Mouse (Mus musculus): ENCODE data around the gene Scaper. TPM values are rescaled to one million over a fixed set of nuclear protein-coding genes. Genes with fewer than 3 reads are reported as not detected.
A peak's percentile ranks its signal among the peaks of the same experiment; 100 is the strongest.

Scaper gene
- total and polyA plus RNA-seq, 3 experiments, result 0.43 to 18.7 (median 15.0) TPM

- TF ChIP-seq GATA2 (IDR thresholded peaks at IDR 0.05; ENCODE audit: borderline replicate concordance, low read depth, low read length), result no peak
- no peak for TF ChIP-seq TAL1 (conservative IDR thresholded peaks at IDR 0.05; ENCODE audit: low read depth, low read length)
- no peak for TF ChIP-seq CTCF (IDR thresholded peaks at IDR 0.05; ENCODE audit: low read depth, low read length)
- no peak for TF ChIP-seq GATA1 (IDR thresholded peaks at IDR 0.05; ENCODE audit: borderline replicate concordance, low read length)
- TF ChIP-seq POLR2AphosphoS5 (IDR thresholded peaks at IDR 0.05; ENCODE audit: insufficient replicate concordance, low read depth, low read length), result no peak
- Histone ChIP-seq H3K9me3 (replicated peaks) (peaks cover 7% of the 10 kb centered on the region), H3K4me3 (ENCODE audit: low read depth, low read length) (no peak overlapping the region), H3K27me3 (ENCODE audit: insufficient read depth, low read length) (peaks cover 78% of the 10 kb centered on the region), H3K36me3 (replicated peaks) (no peaks in the 10 kb centered on the region), H3K4me1 (ENCODE audit: insufficient read depth, low read depth, low read length) (peaks cover 3% of the 10 kb centered on the region; the same call in 1 of the 2 replicates)
- ATAC-seq (ENCODE audit: extremely low read depth, insufficient number of reproducible peaks, low FRiP score, poor library complexity, severe bottlenecking), result no peak
- DNase-seq (ENCODE audit: low spot score), result no peak
Measured at GRCm38 (mm10) chr9:55540391-55540770, 397.5 kb downstream of the Scaper start.

GRCm38 (mm10) chr9:55539661-55540390, 398.1 kb downstream of the Scaper start:
- no peak for ATAC-seq (ENCODE audit: extremely low read depth, insufficient number of reproducible peaks, low FRiP score, poor library complexity, severe bottlenecking)
- DNase-seq (ENCODE audit: low spot score), result no peak
- no peak overlapping the region for H3K4me3 ChIP-seq (ENCODE audit: low read depth, low read length)
- TF ChIP-seq GATA2 (IDR thresholded peaks at IDR 0.05; ENCODE audit: borderline replicate concordance, low read depth, low read length), result no peak
- TF ChIP-seq POLR2AphosphoS5 (IDR thresholded peaks at IDR 0.05; ENCODE audit: insufficient replicate concordance, low read depth, low read length), result no peak
- TF ChIP-seq TAL1 (conservative IDR thresholded peaks at IDR 0.05; ENCODE audit: low read depth, low read length), result no peak
- no peak for TF ChIP-seq CTCF (IDR thresholded peaks at IDR 0.05; ENCODE audit: low read depth, low read length)
- TF ChIP-seq GATA1 (IDR thresholded peaks at IDR 0.05; ENCODE audit: borderline replicate concordance, low read length), result no peak
- peaks cover 7% of the 10 kb centered on the region for H3K9me3 ChIP-seq (replicated peaks)
- peaks cover 76% of the 10 kb centered on the region for H3K27me3 ChIP-seq (ENCODE audit: insufficient read depth, low read length)
- peaks cover 3% of the 10 kb centered on the region; the same call in 1 of the 2 replicates for H3K4me1 ChIP-seq (ENCODE audit: insufficient read depth, low read depth, low read length)
- no peaks in the 10 kb centered on the region for H3K36me3 ChIP-seq (replicated peaks)

- TF ChIP-seq POLR2AphosphoS5 (IDR thresholded peaks at IDR 0.05; ENCODE audit: insufficient replicate concordance, low read depth, low read length) (no peak), GATA1 (IDR thresholded peaks at IDR 0.05; ENCODE audit: borderline replicate concordance, low read length) (no peak), TAL1 (conservative IDR thresholded peaks at IDR 0.05; ENCODE audit: low read depth, low read length) (no peak), GATA2 (IDR thresholded peaks at IDR 0.05; ENCODE audit: borderline replicate concordance, low read depth, low read length) (no peak), CTCF (IDR thresholded peaks at IDR 0.05; ENCODE audit: low read depth, low read length) (no peak)
- ATAC-seq (ENCODE audit: extremely low read depth, insufficient number of reproducible peaks, low FRiP score, poor library complexity, severe bottlenecking), result no peak
- no peak overlapping the region for H3K4me3 ChIP-seq (ENCODE audit: low read depth, low read length)
- no peak for DNase-seq (ENCODE audit: low spot score)
- H3K4me1 ChIP-seq (ENCODE audit: insufficient read depth, low read depth, low read length), result peaks cover 3% of the 10 kb centered on the region; the same call in 1 of the 2 replicates
- no peaks in the 10 kb centered on the region for H3K36me3 ChIP-seq (replicated peaks)
- H3K9me3 ChIP-seq (replicated peaks), result peaks cover 7% of the 10 kb centered on the region
- peaks cover 74% of the 10 kb centered on the region for H3K27me3 ChIP-seq (ENCODE audit: insufficient read depth, low read length)
Measured at GRCm38 (mm10) chr9:55539006-55539405, 398.9 kb downstream of the Scaper start.

GRCm38 (mm10) chr9:55538377-55538776, 399.5 kb downstream of the Scaper start, which contains the start of gene Isl2:
Isl2 (plus strand) TSS chr9:55538672.
- H3K27me3 ChIP-seq (ENCODE audit: insufficient read depth, low read length), result peaks cover 68% of the 10 kb centered on the region
- H3K4me1 ChIP-seq (ENCODE audit: insufficient read depth, low read depth, low read length), result peaks cover 3% of the 10 kb centered on the region; the same call in 1 of the 2 replicates
- peaks cover 7% of the 10 kb centered on the region for H3K9me3 ChIP-seq (replicated peaks)
- no peak for DNase-seq (ENCODE audit: low spot score)
- H3K36me3 ChIP-seq (replicated peaks), result no peaks in the 10 kb centered on the region
- H3K4me3 ChIP-seq (ENCODE audit: low read depth, low read length), result no peak within 1 kb of the TSS
- TF ChIP-seq GATA1 (IDR thresholded peaks at IDR 0.05; ENCODE audit: borderline replicate concordance, low read length) (no peak), GATA2 (IDR thresholded peaks at IDR 0.05; ENCODE audit: borderline replicate concordance, low read depth, low read length) (no peak), POLR2AphosphoS5 (IDR thresholded peaks at IDR 0.05; ENCODE audit: insufficient replicate concordance, low read depth, low read length) (no peak), CTCF (IDR thresholded peaks at IDR 0.05; ENCODE audit: low read depth, low read length) (no peak), TAL1 (conservative IDR thresholded peaks at IDR 0.05; ENCODE audit: low read depth, low read length) (no peak)
- ATAC-seq (ENCODE audit: extremely low read depth, insufficient number of reproducible peaks, low FRiP score, poor library complexity, severe bottlenecking), result no peak

- no peak overlapping the region for H3K4me3 ChIP-seq (ENCODE audit: low read depth, low read length)
- no peaks in the 10 kb centered on the region for H3K36me3 ChIP-seq (replicated peaks)
- no peaks in the 10 kb centered on the region for H3K9me3 ChIP-seq (replicated peaks)
- H3K27me3 ChIP-seq (ENCODE audit: insufficient read depth, low read length), result peaks cover 56% of the 10 kb centered on the region
- ATAC-seq (ENCODE audit: extremely low read depth, insufficient number of reproducible peaks, low FRiP score, poor library complexity, severe bottlenecking) (no peak), DNase-seq (ENCODE audit: low spot score) (peak; percentile 29)
- TF ChIP-seq POLR2AphosphoS5 (IDR thresholded peaks at IDR 0.05; ENCODE audit: insufficient replicate concordance, low read depth, low read length) (no peak), CTCF (IDR thresholded peaks at IDR 0.05; ENCODE audit: low read depth, low read length) (peak; percentile 74)
- H3K4me1 ChIP-seq (ENCODE audit: insufficient read depth, low read depth, low read length), result peaks cover 2% of the 10 kb centered on the region; the same call in 1 of the 2 replicates
Measured at GRCm38 (mm10) chr9:55535907-55536306, 402.0 kb downstream of the Scaper start.

- TF ChIP-seq GATA2 (IDR thresholded peaks at IDR 0.05; ENCODE audit: borderline replicate concordance, low read depth, low read length) (no peak), TAL1 (conservative IDR thresholded peaks at IDR 0.05; ENCODE audit: low read depth, low read length) (no peak), CTCF (IDR thresholded peaks at IDR 0.05; ENCODE audit: low read depth, low read length) (peak; percentile 68), GATA1 (IDR thresholded peaks at IDR 0.05; ENCODE audit: borderline replicate concordance, low read length) (no peak), POLR2AphosphoS5 (IDR thresholded peaks at IDR 0.05; ENCODE audit: insufficient replicate concordance, low read depth, low read length) (no peak)
- Histone ChIP-seq H3K36me3 (replicated peaks) (no peaks in the 10 kb centered on the region), H3K9me3 (replicated peaks) (no peaks in the 10 kb centered on the region), H3K4me3 (ENCODE audit: low read depth, low read length) (no peak overlapping the region), H3K4me1 (ENCODE audit: insufficient read depth, low read depth, low read length) (no peaks in the 10 kb centered on the region), H3K27me3 (ENCODE audit: insufficient read depth, low read length) (peaks cover 12% of the 10 kb centered on the region)
- ATAC-seq (ENCODE audit: extremely low read depth, insufficient number of reproducible peaks, low FRiP score, poor library complexity, severe bottlenecking) (no peak), DNase-seq (ENCODE audit: low spot score) (no peak)
Measured at GRCm38 (mm10) chr9:55525716-55526115, 412.2 kb downstream of the Scaper start.
